Mouse (Mus musculus) neural tube, embryonic 14.5 days (tissue): ENCODE measurements around the gene Tns4. TPM values are rescaled to one million over a fixed set of nuclear protein-coding genes. Genes with fewer than 3 reads are reported as not detected.

Experiments used
- ATAC-seq: fragments of 200-750 bp; cut with Nextera tagmentation; 2 replicates; pipeline ENCODE4 v1.8.0; 2017; ENCODE audit warnings: low read depth, mild to moderate bottlenecking, moderate TSS enrichment, moderate library complexity
- H3K27ac ChIP-seq: fragments of 300-500 bp; sonication (generic); 2 replicates; pipeline ENCODE4 v1.5.1; 2014; ENCODE audit warnings: low read depth, mild to moderate bottlenecking, control low read depth, low read length, moderate library complexity, mixed read lengths
- H3K27me3 ChIP-seq: fragments of 300-500 bp; sonication (generic); 2 replicates; pipeline ENCODE4 v1.6.1; 2014; ENCODE audit warnings: low read length; ENCODE audit not compliant: control insufficient read depth, insufficient read depth
- H3K36me3 ChIP-seq: fragments of 300-500 bp; sonication (generic); 2 replicates; pipeline ENCODE4 v1.6.1; 2014; ENCODE audit warnings: low read length, mixed read lengths; ENCODE audit not compliant: control insufficient read depth, insufficient read depth
- H3K4me1 ChIP-seq: fragments of 300-500 bp; sonication (generic); 2 replicates; pipeline ENCODE4 v1.6.1; 2014; ENCODE audit warnings: low read length; ENCODE audit not compliant: control insufficient read depth, insufficient read depth
- H3K4me2 ChIP-seq: fragments of 300-500 bp; sonication (generic); 2 replicates; pipeline ENCODE4 v1.6.1; 2014; ENCODE audit warnings: mild to moderate bottlenecking, low read depth, low read length, control low read depth
- H3K4me3 ChIP-seq: fragments of 300-500 bp; sonication (generic); 2 replicates; pipeline ENCODE4 v1.5.1; 2014; ENCODE audit warnings: low read depth, low read length, control low read depth, mixed read lengths
- H3K9ac ChIP-seq: fragments of 300-500 bp; sonication (generic); replicated peaks from 2 replicates; pipeline ENCODE4 v1.6.1; 2014; ENCODE audit warnings: low read depth, mild to moderate bottlenecking, control low read depth, low read length, mixed read lengths
- H3K9me3 ChIP-seq: fragments of 300-500 bp; sonication (generic); 2 replicates; pipeline ENCODE4 v1.6.1; 2016; ENCODE audit warnings: low read length; ENCODE audit not compliant: control insufficient read depth
- whole genome bisulfite sequencing: fragments of 180-500 bp; shearing (Covaris S2); extraction: QIAGEN DNeasy Blood & Tissue Kit; methylation state at CpG from one replicate; pipeline ENCODE4 v1.1.7; 2014; 5-methylcytosine and 5-hydroxymethylcytosine counted together
- polyA plus RNA-seq: library from polyadenylated mRNA; unstranded; fragments of >200 nt; fragmentation: Nextera tagmentation; extraction: Ambion mirVana; gene quantifications from 2 replicates; pipeline ENCODE4 v1.2.1, GENCODE M21; 2014

Gene Tns4
- polyA plus RNA-seq, 1 experiment from 2014 or later: not detected

DNA sequence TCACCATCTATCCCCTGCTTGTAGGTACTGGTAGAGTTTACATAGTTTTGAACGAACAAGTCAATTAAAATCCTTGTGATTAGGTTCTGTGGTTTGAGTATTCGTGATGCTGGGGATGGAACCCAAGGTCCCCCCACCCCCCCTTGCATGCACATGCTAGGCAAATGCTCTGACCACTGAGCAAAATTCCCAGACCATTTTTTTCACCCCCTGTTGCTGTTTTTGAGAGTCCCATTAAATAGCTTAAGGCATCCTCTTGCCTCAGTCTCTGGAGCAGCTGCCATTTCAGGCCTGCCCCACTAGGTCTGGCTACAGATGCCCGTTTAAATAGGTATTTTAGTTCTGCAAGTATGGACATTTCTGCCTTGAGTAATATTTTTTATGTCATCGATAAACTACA is 66.0 kb downstream of the Tns4 start:
- WGBS: 11% methylated on average over 4 of the region's 4 CpGs
- H3K36me3 ChIP-seq: no peaks in the 10 kb centered on the region
- H3K9ac ChIP-seq: no peak overlapping the region
- no peaks in the 10 kb centered on the region for H3K9me3 ChIP-seq
- peak overlapping the region; percentile 70; the same call in 1 of the 2 replicates for H3K4me2 ChIP-seq
- H3K4me3 ChIP-seq: peak overlapping the region; percentile 51
- H3K4me1 ChIP-seq: peaks cover 8% of the 10 kb centered on the region
- no peaks in the 10 kb centered on the region for H3K27me3 ChIP-seq
- H3K27ac ChIP-seq: no peak overlapping the region
- ATAC-seq: no peak

DNA sequence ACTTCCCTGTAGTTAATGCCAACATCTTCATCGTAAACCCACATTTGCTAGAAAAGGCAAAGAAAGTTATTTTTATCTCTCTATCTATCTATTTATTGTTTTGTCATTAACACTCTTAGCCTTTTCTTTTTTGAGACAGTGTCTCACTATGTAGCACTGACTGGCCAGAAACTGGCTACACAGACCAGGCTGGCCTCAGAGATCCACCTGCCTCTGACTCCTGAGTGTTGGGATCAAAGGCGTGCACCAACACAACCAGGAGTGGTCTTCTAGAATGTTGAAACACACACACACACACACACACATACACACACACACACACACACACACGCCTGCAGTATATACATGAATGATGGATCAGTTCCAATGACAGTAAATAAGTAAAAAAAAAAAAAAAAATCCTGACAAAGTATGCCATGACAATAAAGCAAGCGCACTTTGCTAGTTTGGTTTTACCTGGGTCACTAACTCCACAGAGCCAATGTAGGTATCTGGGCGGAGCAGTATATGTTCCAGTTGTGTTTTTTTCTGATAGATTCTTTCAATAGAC is 66.6 kb downstream of the Tns4 start:
- WGBS: 84% methylated on average over 5 of the region's 5 CpGs
- peaks cover 8% of the 10 kb centered on the region for H3K4me1 ChIP-seq
- H3K27me3 ChIP-seq: no peaks in the 10 kb centered on the region
- H3K9me3 ChIP-seq: no peaks in the 10 kb centered on the region
- no peak overlapping the region; the same call in 1 of the 2 replicates for H3K4me3 ChIP-seq
- H3K4me2 ChIP-seq: no peak overlapping the region
- no peak overlapping the region for H3K9ac ChIP-seq
- H3K27ac ChIP-seq: no peak overlapping the region
- H3K36me3 ChIP-seq: no peaks in the 10 kb centered on the region
- no peak for ATAC-seq

DNA sequence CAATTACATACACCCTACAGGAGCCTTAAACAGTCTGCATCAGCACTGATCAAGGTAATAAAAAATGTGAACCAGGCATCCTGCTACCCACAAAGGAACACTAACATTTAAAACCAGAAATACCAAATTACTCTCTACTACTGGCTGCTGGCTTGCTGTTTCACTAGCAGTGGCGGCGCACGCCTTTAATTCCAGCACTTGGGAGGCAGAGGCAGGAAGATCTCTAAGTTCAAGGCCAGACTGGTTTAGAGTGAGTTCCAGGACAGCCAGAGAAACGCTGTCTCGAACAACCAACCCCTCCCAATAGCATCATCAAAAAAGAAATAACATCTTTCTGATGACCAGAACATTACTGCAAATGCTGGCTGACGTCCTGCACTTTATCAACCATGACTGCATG is 69.3 kb downstream of the Tns4 start:
- Histone ChIP-seq H3K27ac (no peak overlapping the region), H3K4me3 (no peak overlapping the region), H3K4me2 (no peak overlapping the region), H3K4me1 (peaks cover 8% of the 10 kb centered on the region), H3K9me3 (no peaks in the 10 kb centered on the region), H3K36me3 (no peaks in the 10 kb centered on the region), H3K27me3 (no peaks in the 10 kb centered on the region), H3K9ac (no peak overlapping the region)
- 95% methylated on average over 6 of the region's 6 CpGs for WGBS
- no peak for ATAC-seq

Other genes with a start within 250 kb of the Tns4 start
- gene Wipf2, start 225.7 kb downstream of the Tns4 start, polyA plus RNA-seq: 5.2 and 5.7 TPM in 2 replicates
- 2.1 and 2.8 TPM in 2 replicates for gene Cdc6, start 181.5 kb downstream of the Tns4 start, polyA plus RNA-seq
- 22.1 and 22.3 TPM in 2 replicates for gene Rara, start 161.5 kb downstream of the Tns4 start, polyA plus RNA-seq
- 0.89 and 2.2 TPM in 2 replicates for gene Gjd3, start 106.3 kb downstream of the Tns4 start, polyA plus RNA-seq
- gene Top2a, start 65.1 kb downstream of the Tns4 start, polyA plus RNA-seq: 18.3 and 24.8 TPM in 2 replicates
- gene Igfbp4, start 48.1 kb downstream of the Tns4 start, polyA plus RNA-seq: 53.7 and 132 TPM in 2 replicates
- not detected in 2 replicates for gene Ccr7, start 65.8 kb upstream of the Tns4 start, polyA plus RNA-seq
- gene Smarce1, start 141.7 kb upstream of the Tns4 start, polyA plus RNA-seq: 155 and 157 TPM in 2 replicates
- 9.5 and 11.6 TPM in 2 replicates for gene Krt222, start 154.8 kb upstream of the Tns4 start, polyA plus RNA-seq
- gene Krt24, start 196.0 kb upstream of the Tns4 start, polyA plus RNA-seq: not detected in 2 replicates
- gene Krt25, start 233.6 kb upstream of the Tns4 start, polyA plus RNA-seq: 0.45 and 0.79 TPM in 2 replicates
- gene Krt26, start 248.7 kb upstream of the Tns4 start, polyA plus RNA-seq: 0.10 and 0.29 TPM in 2 replicates